In genomic region chr19:55543188-55543587, GRCm38 (mm10) we compare ENCODE assay signal across 26 mouse cellular contexts.
DNase-seq lines count a peak whose midpoint lies in the region; ATAC-seq and TF ChIP-seq lines count a peak whose summit lies in the region.
"Had no signal": no experiment of that assay in that cellular context is flagged by ENCODE, and none has a peak within 500 bp of the region (broad histone marks: within the 10 kb centered on the region; RNA-seq: fewer than 3 reads in every experiment).

No protein-coding gene starts in this region.

- ATAC-seq in forebrain, embryonic 15.5 days (replicated peaks): peak; percentile 16; the same call in 1 of the 2 replicates
- no peak for ATAC-seq in forebrain, embryonic 11.5 days (replicated peaks; ENCODE audit: low FRiP score)
- no peak for ATAC-seq in hindbrain, embryonic 14.5 days (ENCODE audit: low FRiP score)
- ATAC-seq in hindbrain, postnatal 0 days: no peak
- ATAC-seq: hindbrain, embryonic 16.5 days; liver, embryonic 12.5 days; liver, postnatal 0 days had no signal

- no peaks in the 10 kb centered on the region for H3K36me3 ChIP-seq in forebrain, embryonic 15.5 days
- H3K36me3 ChIP-seq in forebrain, embryonic 11.5 days (ENCODE audit: control insufficient read depth, insufficient read depth, low read length): no peaks in the 10 kb centered on the region
- H3K36me3 ChIP-seq in hindbrain, embryonic 14.5 days (replicated peaks; ENCODE audit: control insufficient read depth, insufficient read depth): no peaks in the 10 kb centered on the region
- H3K36me3 ChIP-seq in hindbrain, postnatal 0 days (ENCODE audit: insufficient read depth, low read length): no peaks in the 10 kb centered on the region
- no peaks in the 10 kb centered on the region for H3K36me3 ChIP-seq in myocyte (ENCODE audit: control insufficient read depth, insufficient read depth)
- H3K36me3 ChIP-seq: embryonic facial prominence, embryonic 13.5 days; hindbrain, embryonic 10.5 days; intestine, embryonic 15.5 days; midbrain, embryonic 12.5 days; neural tube, embryonic 13.5 days had no signal

- no peak overlapping the region for H3K27ac ChIP-seq in forebrain, embryonic 15.5 days (replicated peaks)
- H3K27ac ChIP-seq in forebrain, embryonic 11.5 days (ENCODE audit: low read depth, low read length): no peak overlapping the region
- H3K27ac ChIP-seq in hindbrain, embryonic 14.5 days: peak overlapping the region; percentile 5; the same call in 1 of the 2 replicates
- no peak overlapping the region for H3K27ac ChIP-seq in hindbrain, postnatal 0 days
- H3K27ac ChIP-seq: embryonic facial prominence, embryonic 13.5 days; hindbrain, embryonic 10.5 days; intestine, embryonic 15.5 days; kidney, postnatal 0 days; liver, embryonic 12.5 days; midbrain, embryonic 12.5 days; neural tube, embryonic 13.5 days; stomach, postnatal 0 days had no signal

- H3K9me3 ChIP-seq in forebrain, embryonic 15.5 days: no peaks in the 10 kb centered on the region
- H3K9me3 ChIP-seq in forebrain, embryonic 11.5 days (ENCODE audit: control insufficient read depth, low read length): no peaks in the 10 kb centered on the region
- H3K9me3 ChIP-seq in hindbrain, embryonic 14.5 days (ENCODE audit: control insufficient read depth, low read length): no peaks in the 10 kb centered on the region
- no peaks in the 10 kb centered on the region for H3K9me3 ChIP-seq in hindbrain, postnatal 0 days (ENCODE audit: low read length)
- H3K9me3 ChIP-seq: embryonic facial prominence, embryonic 13.5 days; hindbrain, embryonic 10.5 days; intestine, embryonic 15.5 days; liver, embryonic 12.5 days; midbrain, embryonic 12.5 days had no signal

- H3K4me1 ChIP-seq in forebrain, embryonic 15.5 days: peaks cover 9% of the 10 kb centered on the region; the same call in 1 of the 2 replicates
- H3K4me1 ChIP-seq in forebrain, embryonic 11.5 days (replicated peaks; ENCODE audit: control insufficient read depth, insufficient read depth, low read length): peaks cover 6% of the 10 kb centered on the region; the same call in 1 of the 2 replicates
- H3K4me1 ChIP-seq in hindbrain, embryonic 14.5 days (replicated peaks; ENCODE audit: control insufficient read depth, insufficient read depth, low read length): no peaks in the 10 kb centered on the region
- H3K4me1 ChIP-seq in hindbrain, postnatal 0 days (ENCODE audit: insufficient read depth, low read length): no peaks in the 10 kb centered on the region
- H3K4me1 ChIP-seq: hindbrain, embryonic 10.5 days had no signal

- H3ac ChIP-seq in myocyte (ENCODE audit: control insufficient read depth, insufficient read length): no peak overlapping the region

- no peaks in the 10 kb centered on the region for H3K79me2 ChIP-seq in myocyte (ENCODE audit: control insufficient read depth, insufficient read depth)

- peaks cover under 1% of the 10 kb centered on the region; the same call in 1 of the 2 replicates for H3K27me3 ChIP-seq in forebrain, embryonic 15.5 days
- H3K27me3 ChIP-seq in forebrain, embryonic 11.5 days (ENCODE audit: control insufficient read depth, insufficient read depth, low read length): peaks cover 7% of the 10 kb centered on the region; the same call in 1 of the 2 replicates
- no peaks in the 10 kb centered on the region for H3K27me3 ChIP-seq in hindbrain, embryonic 14.5 days (ENCODE audit: control insufficient read depth, insufficient read depth, low read length)
- H3K27me3 ChIP-seq in hindbrain, postnatal 0 days (ENCODE audit: insufficient read depth, low read length): no peaks in the 10 kb centered on the region
- H3K27me3 ChIP-seq in myocyte (ENCODE audit: control insufficient read depth, insufficient read depth, insufficient read length): no peaks in the 10 kb centered on the region
- H3K27me3 ChIP-seq: embryonic facial prominence, embryonic 13.5 days; intestine, embryonic 15.5 days; liver, embryonic 12.5 days had no signal

- no peak for TF ChIP-seq POLR2A in myocyte (IDR thresholded peaks at IDR 0.05; ENCODE audit: insufficient read length, low read depth)

- H3K9ac ChIP-seq in forebrain, embryonic 15.5 days (replicated peaks): no peak overlapping the region
- no peak overlapping the region for H3K9ac ChIP-seq in forebrain, embryonic 11.5 days (ENCODE audit: low read length)
- no peak overlapping the region for H3K9ac ChIP-seq in hindbrain, embryonic 14.5 days
- H3K9ac ChIP-seq in hindbrain, postnatal 0 days (replicated peaks; ENCODE audit: low read length): no peak overlapping the region
- H3K9ac ChIP-seq: embryonic facial prominence, embryonic 13.5 days; intestine, embryonic 15.5 days; liver, embryonic 12.5 days; liver, postnatal 0 days; midbrain, embryonic 12.5 days; neural tube, embryonic 13.5 days had no signal

- no peak for DNase-seq in forebrain, embryonic 11.5 days (ENCODE audit: low spot score)
- no peak for DNase-seq in hindbrain, embryonic 14.5 days (ENCODE audit: low spot score)
- no peak for DNase-seq in hindbrain, postnatal 0 days (ENCODE audit: low spot score)
- DNase-seq in ES-CJ7 (ENCODE audit: low read depth, low spot score): peak; percentile 65
- no peak for DNase-seq in cerebellum, adult 8-10 months
- DNase-seq: cerebellum, adult 9-10 months; gastrocnemius, postnatal 25 days; heart, postnatal 14 days; kidney, adult 8-10 months; kidney, postnatal 4 days; liver, postnatal 0 days; right cerebral cortex, postnatal 4 days; thymus, adult 18-20 months; thymus, postnatal 25 days had no signal

- H3K4me3 ChIP-seq in forebrain, embryonic 15.5 days: no peak overlapping the region
- no peak overlapping the region for H3K4me3 ChIP-seq in forebrain, embryonic 11.5 days (ENCODE audit: low read depth, low read length)
- H3K4me3 ChIP-seq in hindbrain, embryonic 14.5 days (replicated peaks; ENCODE audit: low read length): no peak overlapping the region
- no peak overlapping the region for H3K4me3 ChIP-seq in hindbrain, postnatal 0 days (ENCODE audit: low read length)
- H3K4me3 ChIP-seq in myocyte: no peak overlapping the region
- H3K4me3 ChIP-seq: embryonic facial prominence, embryonic 13.5 days; erythroblast, embryonic 14.5 days; hindbrain, embryonic 10.5 days; intestine, embryonic 15.5 days; liver, embryonic 12.5 days; midbrain, embryonic 12.5 days; neural tube, embryonic 13.5 days had no signal

- WGBS in forebrain, embryonic 15.5 days: 27% methylated on average over 9 of the region's 9 CpGs
- 81% methylated on average over 9 of the region's 9 CpGs for WGBS in forebrain, embryonic 11.5 days
- WGBS in hindbrain, embryonic 14.5 days: 51% methylated on average over 9 of the region's 9 CpGs
- WGBS in hindbrain, postnatal 0 days: 54% methylated on average over 9 of the region's 9 CpGs

- TF ChIP-seq CTCF in hindbrain, postnatal 0 days (IDR thresholded peaks at IDR 0.05; ENCODE audit: low read depth): no peak

- H3K4me2 ChIP-seq in forebrain, embryonic 15.5 days (replicated peaks): no peak overlapping the region
- H3K4me2 ChIP-seq in forebrain, embryonic 11.5 days (ENCODE audit: low read depth, low read length, severe bottlenecking): no peak overlapping the region
- no peak overlapping the region for H3K4me2 ChIP-seq in hindbrain, embryonic 14.5 days (replicated peaks)
- no peak overlapping the region for H3K4me2 ChIP-seq in hindbrain, postnatal 0 days (ENCODE audit: low read depth, low read length)
- H3K4me2 ChIP-seq in myocyte (ENCODE audit: low read depth): peak overlapping the region; percentile 53
- H3K4me2 ChIP-seq: embryonic facial prominence, embryonic 13.5 days; intestine, embryonic 15.5 days; liver, embryonic 12.5 days; midbrain, embryonic 12.5 days; neural tube, embryonic 13.5 days had no signal

TF ChIP-seq in myocyte, 11 proteins besides CTCF, POLR2A, EP300 and RAD21:
- TF ChIP-seq E2F4 (IDR thresholded peaks at IDR 0.05; ENCODE audit: insufficient read depth): no peak
- no peak for TF ChIP-seq USF1 (IDR thresholded peaks at IDR 0.05; ENCODE audit: low read depth)
